In the genomic region with DNA sequence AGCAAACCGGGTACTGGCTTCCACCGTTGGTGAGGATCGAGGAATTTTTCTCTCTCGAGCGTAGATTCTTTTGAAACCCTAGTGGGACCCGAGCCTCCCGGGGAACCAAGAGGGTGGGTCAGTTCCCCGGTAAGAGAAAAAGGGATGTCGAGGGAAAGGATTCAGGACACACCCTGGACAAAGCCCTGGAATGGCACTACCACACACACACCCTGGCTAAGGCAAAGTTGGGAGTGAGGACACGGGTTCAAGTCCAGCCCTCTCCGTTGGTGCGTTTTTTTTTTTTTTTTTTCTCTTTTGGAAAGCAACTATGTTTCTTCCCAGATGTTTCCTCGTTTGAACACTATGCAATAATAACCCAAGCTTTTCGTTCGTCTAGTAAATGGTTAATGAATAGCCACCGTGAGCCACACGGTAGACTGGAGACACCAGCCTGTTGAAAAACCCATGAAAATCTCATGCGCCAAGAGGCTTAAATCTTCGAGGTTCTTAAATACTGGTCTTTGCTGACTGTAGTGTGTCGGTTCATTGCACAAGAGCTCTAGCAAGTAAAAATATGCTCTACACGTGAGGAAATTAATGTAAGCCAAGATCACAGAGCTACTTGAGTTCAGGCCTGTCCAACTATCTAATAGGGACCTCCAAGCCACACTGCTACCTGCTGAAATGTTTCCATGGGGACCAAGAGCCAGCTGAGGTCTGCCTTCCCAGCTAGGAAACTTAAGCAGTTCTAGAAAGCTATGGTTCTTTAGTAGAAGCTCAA, we compare ENCODE assay signal across 7 mouse cellular contexts. TPM values are rescaled to one million over a fixed set of nuclear protein-coding genes. Genes with fewer than 3 reads are reported as not detected.
DNase-seq lines count a peak whose midpoint lies in the region; ATAC-seq and TF ChIP-seq lines count a peak whose summit lies in the region.

No protein-coding gene starts in this region.

- H3K9ac ChIP-seq in limb, embryonic 12.5 days (replicated peaks), result peak overlapping the region; percentile 92; the same call in 1 of the 2 replicates
- H3K9ac ChIP-seq in stomach, embryonic 15.5 days, result peak overlapping the region; percentile 94; the same call in 1 of the 2 replicates

- WGBS in limb, embryonic 12.5 days, result 28% methylated on average over 21 of the region's 21 CpGs
- WGBS in stomach, embryonic 15.5 days, result 21% methylated on average over 21 of the region's 21 CpGs

- H3K4me2 ChIP-seq in limb, embryonic 12.5 days, result peak overlapping the region; percentile 71
- peak overlapping the region; percentile 80 for H3K4me2 ChIP-seq in stomach, embryonic 15.5 days

- no peak for DNase-seq in cerebellum, adult 9-11 months
- no peak for DNase-seq in left cerebral cortex, adult 18-20 months (ENCODE audit: low spot score in 2 of 2)

- H3K4me3 ChIP-seq in megakaryocyte, embryonic 14.5 days (replicated peaks), result peak overlapping the region; percentile 98
- peak overlapping the region; percentile 94 for H3K4me3 ChIP-seq in embryonic fibroblast, embryonic 13.5 days (ENCODE audit: insufficient read depth, low read length)
- H3K4me3 ChIP-seq in limb, embryonic 12.5 days (replicated peaks), result peak overlapping the region; percentile 90
- H3K4me3 ChIP-seq in stomach, embryonic 15.5 days (replicated peaks), result peak overlapping the region; percentile 74

- no peak for TF ChIP-seq CTCF in embryonic fibroblast, embryonic 13.5 days (IDR thresholded peaks at IDR 0.05; ENCODE audit: borderline replicate concordance, insufficient read depth, low read length)

- no peak for TF ChIP-seq POLR2A in embryonic fibroblast, embryonic 13.5 days (IDR thresholded peaks at IDR 0.05; ENCODE audit: low read depth, low read length)

- H3K27ac ChIP-seq in embryonic fibroblast, embryonic 13.5 days (ENCODE audit: insufficient read depth, low read length), result peak overlapping the region; percentile 63
- H3K27ac ChIP-seq in limb, embryonic 12.5 days, result peak overlapping the region; percentile 98
- peak overlapping the region; percentile 99 for H3K27ac ChIP-seq in stomach, embryonic 15.5 days

- peaks cover 50% of the 10 kb centered on the region for H3K4me1 ChIP-seq in megakaryocyte, embryonic 14.5 days
- peaks cover 3% of the 10 kb centered on the region; the same call in 1 of the 2 replicates for H3K4me1 ChIP-seq in embryonic fibroblast, embryonic 13.5 days (ENCODE audit: control insufficient read depth, insufficient read depth, low read length)
- peaks cover 15% of the 10 kb centered on the region for H3K4me1 ChIP-seq in limb, embryonic 12.5 days (replicated peaks)
- peaks cover 18% of the 10 kb centered on the region for H3K4me1 ChIP-seq in stomach, embryonic 15.5 days

- no peaks in the 10 kb centered on the region for H3K27me3 ChIP-seq in megakaryocyte, embryonic 14.5 days (replicated peaks)
- no peaks in the 10 kb centered on the region for H3K27me3 ChIP-seq in limb, embryonic 12.5 days
- no peaks in the 10 kb centered on the region for H3K27me3 ChIP-seq in stomach, embryonic 15.5 days (replicated peaks)

- no peak for ATAC-seq in megakaryocyte, adult 5-6 weeks (ENCODE audit: poor library complexity, severe bottlenecking)
- ATAC-seq in limb, embryonic 12.5 days (ENCODE audit: insufficient number of reproducible peaks, insufficient read depth, low FRiP score, low TSS enrichment, low read depth), result peak; percentile 44; the same call in 1 of the 2 replicates
- ATAC-seq in stomach, embryonic 15.5 days (ENCODE audit: insufficient read depth, low FRiP score, low read depth), result no peak

- H3K36me3 ChIP-seq in megakaryocyte, embryonic 14.5 days (replicated peaks; ENCODE audit: low read length), result peaks cover 70% of the 10 kb centered on the region
- H3K36me3 ChIP-seq in limb, embryonic 12.5 days, result peaks cover 50% of the 10 kb centered on the region
- peaks cover 20% of the 10 kb centered on the region for H3K36me3 ChIP-seq in stomach, embryonic 15.5 days

- 0 out of 2 replicates have a peak, but pooled peaks cover 6% of the 10 kb centered on the region for H3K9me3 ChIP-seq in megakaryocyte, embryonic 14.5 days
- H3K9me3 ChIP-seq in limb, embryonic 12.5 days, result no peaks in the 10 kb centered on the region
- H3K9me3 ChIP-seq in stomach, embryonic 15.5 days, result no peaks in the 10 kb centered on the region

RNA-seq across cellular contexts. Expression of gene Usb1, which starts 0.5 kb away (rescaled TPM):
- 14.1 and 29.0 TPM in 2 replicates for polyA plus RNA-seq in megakaryocyte, embryonic 14.5 days (2012; ENCODE audit: insufficient read depth, low replicate concordance)
- 28.2 and 32.4 TPM in 2 replicates for total RNA-seq in megakaryocyte, adult 5-6 weeks (2015)
- total RNA-seq in megakaryocyte, adult 5-6 weeks (2017), result 29.0 and 29.5 TPM in 2 replicates
- polyA plus RNA-seq in embryonic fibroblast, embryonic 13.5 days (2011; ENCODE audit: insufficient read length, low read depth, missing spikeins), result 22.8 and 24.1 TPM in 2 replicates
- 39.7 and 40.9 TPM in 2 replicates for polyA plus RNA-seq in limb, embryonic 12.5 days (2016; fragmentation: Nextera tagmentation; extraction: Ambion mirVana)
- polyA plus RNA-seq in stomach, embryonic 15.5 days (2015; fragmentation: Nextera tagmentation; extraction: Ambion mirVana), result 36.1 and 38.5 TPM in 2 replicates
- 10 to 100 TPM; 11.6 to 12.3 TPM for total RNA-seq in left cerebral cortex, adult 18-20 months (2021)

RNA-seq across cellular contexts. Expression of gene Zfp319, which starts 0.9 kb away (rescaled TPM):
- polyA plus RNA-seq in megakaryocyte, embryonic 14.5 days (2012; ENCODE audit: insufficient read depth, low replicate concordance), result 4.3 and 8.2 TPM in 2 replicates
- 5.6 and 6.7 TPM in 2 replicates for total RNA-seq in megakaryocyte, adult 5-6 weeks (2015)
- total RNA-seq in megakaryocyte, adult 5-6 weeks (2017), result 3.7 and 4.2 TPM in 2 replicates
- 5.8 and 6.6 TPM in 2 replicates for polyA plus RNA-seq in embryonic fibroblast, embryonic 13.5 days (2011; ENCODE audit: insufficient read length, low read depth, missing spikeins)
- 11.3 and 12.9 TPM in 2 replicates for polyA plus RNA-seq in limb, embryonic 12.5 days (2016; fragmentation: Nextera tagmentation; extraction: Ambion mirVana)
- 6.2 and 7.2 TPM in 2 replicates for polyA plus RNA-seq in stomach, embryonic 15.5 days (2015; fragmentation: Nextera tagmentation; extraction: Ambion mirVana)
- 10 to 100 TPM; 17.2 to 18.3 TPM for total RNA-seq in left cerebral cortex, adult 18-20 months (2021)

RNA-seq across cellular contexts. Expression of gene Mmp15, which starts 19.4 kb away (rescaled TPM):
- polyA plus RNA-seq in megakaryocyte, embryonic 14.5 days (2012; ENCODE audit: insufficient read depth, low replicate concordance), result 0.27 TPM in 1 of 2 replicates, not detected in the other
- not detected in 2 replicates for total RNA-seq in megakaryocyte, adult 5-6 weeks (2015)
- total RNA-seq in megakaryocyte, adult 5-6 weeks (2017), result not detected in 2 replicates
- 0.85 and 1.4 TPM in 2 replicates for polyA plus RNA-seq in embryonic fibroblast, embryonic 13.5 days (2011; ENCODE audit: insufficient read length, low read depth, missing spikeins)
- polyA plus RNA-seq in limb, embryonic 12.5 days (2016; fragmentation: Nextera tagmentation; extraction: Ambion mirVana), result 12.5 and 13.8 TPM in 2 replicates
- polyA plus RNA-seq in stomach, embryonic 15.5 days (2015; fragmentation: Nextera tagmentation; extraction: Ambion mirVana), result 17.0 and 20.0 TPM in 2 replicates
- total RNA-seq in left cerebral cortex, adult 18-20 months (2021), result 10 to 100 TPM; 12.6 to 15.3 TPM

RNA-seq across cellular contexts. Expression of gene Tepp, which starts 22.3 kb away (rescaled TPM):
- polyA plus RNA-seq in megakaryocyte, embryonic 14.5 days (2012; ENCODE audit: insufficient read depth, low replicate concordance), result not detected in 2 replicates
- 0.36 TPM in 1 of 2 replicates, not detected in the other for total RNA-seq in megakaryocyte, adult 5-6 weeks (2015)
- not detected in 2 replicates for total RNA-seq in megakaryocyte, adult 5-6 weeks (2017)
- polyA plus RNA-seq in embryonic fibroblast, embryonic 13.5 days (2011; ENCODE audit: insufficient read length, low read depth, missing spikeins), result not detected in 2 replicates
- polyA plus RNA-seq in limb, embryonic 12.5 days (2016; fragmentation: Nextera tagmentation; extraction: Ambion mirVana), result 0.56 TPM in 1 of 2 replicates, not detected in the other
- polyA plus RNA-seq in stomach, embryonic 15.5 days (2015; fragmentation: Nextera tagmentation; extraction: Ambion mirVana), result 0.23 and 0.48 TPM in 2 replicates
- total RNA-seq in left cerebral cortex, adult 18-20 months (2021), result not detected

RNA-seq across cellular contexts. Expression of gene Cngb1, which starts 26.2 kb away (rescaled TPM):
- polyA plus RNA-seq in megakaryocyte, embryonic 14.5 days (2012; ENCODE audit: insufficient read depth, low replicate concordance), result 0.34 and 0.82 TPM in 2 replicates
- total RNA-seq in megakaryocyte, adult 5-6 weeks (2015), result 0.96 TPM in 1 of 2 replicates, not detected in the other
- total RNA-seq in megakaryocyte, adult 5-6 weeks (2017), result 0.20 TPM in 1 of 2 replicates, not detected in the other
- 0.09 and 0.13 TPM in 2 replicates for polyA plus RNA-seq in embryonic fibroblast, embryonic 13.5 days (2011; ENCODE audit: insufficient read length, low read depth, missing spikeins)
- 0.26 TPM in 1 of 2 replicates, not detected in the other for polyA plus RNA-seq in limb, embryonic 12.5 days (2016; fragmentation: Nextera tagmentation; extraction: Ambion mirVana)
- polyA plus RNA-seq in stomach, embryonic 15.5 days (2015; fragmentation: Nextera tagmentation; extraction: Ambion mirVana), result 0.59 and 1.1 TPM in 2 replicates
- under 1 TPM; 0.16 to 0.49 TPM for total RNA-seq in left cerebral cortex, adult 18-20 months (2021)
